ENCODE assay signal across 8 mouse cellular contexts in the genomic region with DNA sequence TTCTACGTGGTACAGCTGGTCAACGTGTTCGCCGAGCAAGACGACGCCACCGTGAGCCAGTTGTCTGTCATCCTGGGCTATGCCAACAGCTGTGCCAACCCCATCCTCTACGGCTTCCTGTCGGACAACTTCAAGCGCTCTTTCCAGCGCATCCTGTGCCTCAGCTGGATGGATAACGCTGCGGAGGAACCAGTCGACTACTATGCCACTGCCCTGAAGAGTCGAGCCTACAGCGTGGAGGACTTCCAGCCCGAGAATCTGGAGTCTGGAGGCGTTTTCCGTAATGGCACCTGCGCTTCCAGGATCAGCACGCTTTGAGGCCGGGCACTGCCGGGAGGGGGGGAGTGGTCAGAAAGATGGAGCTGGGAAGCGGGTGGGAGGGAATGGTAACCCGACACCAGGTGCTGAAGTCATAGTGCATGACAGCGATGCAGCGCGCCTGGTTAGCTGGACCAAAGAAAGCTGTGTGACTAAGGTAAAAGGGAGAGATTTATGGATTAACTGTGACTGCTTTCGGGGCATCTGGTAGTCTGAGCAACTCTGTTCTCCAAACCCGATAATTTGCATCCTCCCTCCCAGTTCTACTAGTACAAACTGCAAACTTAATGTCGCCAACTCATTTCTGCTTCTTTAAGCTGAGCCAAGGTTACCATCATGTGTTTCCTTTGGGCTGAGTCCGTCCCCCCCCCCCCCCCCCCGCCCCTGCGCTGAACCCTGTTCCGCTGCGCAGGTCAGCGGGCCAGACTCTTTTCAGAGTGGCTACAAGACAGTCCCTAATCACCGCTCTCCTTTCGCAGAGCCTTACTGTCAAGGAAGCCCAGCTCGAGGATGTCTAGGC. TPM values are rescaled to one million over a fixed set of nuclear protein-coding genes. Genes with fewer than 3 reads are reported as not detected.
DNase-seq lines count a peak whose midpoint lies in the region; ATAC-seq and TF ChIP-seq lines count a peak whose summit lies in the region.

No protein-coding gene starts in this region.

- H3K4me2 ChIP-seq in embryonic facial prominence, embryonic 11.5 days (ENCODE audit: low read depth, low read length) = peak overlapping the region; percentile 93

- WGBS in embryonic facial prominence, embryonic 11.5 days = 1% methylated on average over 39 of the region's 40 CpGs

- no peak overlapping the region for H3K9ac ChIP-seq in embryonic facial prominence, embryonic 11.5 days (replicated peaks; ENCODE audit: low read length)

- TF ChIP-seq CTCF in left cerebral cortex, adult 2 months (IDR thresholded peaks at IDR 0.05) = no peak

- DNase-seq in cerebellum, postnatal 25 days = peak; percentile 3 to 4
- no peak for DNase-seq in cerebellum, adult 8-10 months
- peak; percentile 73 for DNase-seq in embryonic facial prominence, embryonic 11.5 days (ENCODE audit: low spot score)
- DNase-seq in heart, postnatal 4 days = peak; percentile 22
- no peak for DNase-seq in left cerebral cortex, adult 2 months (ENCODE audit: extremely low spot score in 1 of 2, low spot score in 2 of 2)
- DNase-seq in mesoderm, embryonic 11.5 days (ENCODE audit: low read depth, low spot score) = peak; percentile 70
- DNase-seq in natural killer cell, adult 2 months (ENCODE audit: low spot score in 2 of 2) = no peak
- no peak for DNase-seq in T-cell, adult 2 months (ENCODE audit: low spot score)

- H3K27ac ChIP-seq in embryonic facial prominence, embryonic 11.5 days (replicated peaks; ENCODE audit: low read depth, low read length) = no peak overlapping the region
- H3K27ac ChIP-seq in left cerebral cortex, adult 2 months = peak overlapping the region; percentile 90

- peak overlapping the region; percentile 40 for H3K4me3 ChIP-seq in embryonic facial prominence, embryonic 11.5 days (ENCODE audit: low read depth, low read length)
- H3K4me3 ChIP-seq in left cerebral cortex, adult 2 months = peak overlapping the region; percentile 68

- intact Hi-C loops in left cerebral cortex, adult 2 months (cut with DNase I) = loop anchor here (2.0 to 5.0 kb wide), 6 partner anchors 126 to 709 kb away; no protein-coding TSS in a partner anchor

- H3K27me3 ChIP-seq in embryonic facial prominence, embryonic 11.5 days (ENCODE audit: control insufficient read depth, insufficient read depth, low read length) = peaks cover 29% of the 10 kb centered on the region

- peak; percentile 42; the same call in 1 of the 2 replicates for ATAC-seq in embryonic facial prominence, embryonic 11.5 days (replicated peaks; ENCODE audit: insufficient number of reproducible peaks, low FRiP score, low TSS enrichment, low read depth)

- no peaks in the 10 kb centered on the region for H3K36me3 ChIP-seq in embryonic facial prominence, embryonic 11.5 days (replicated peaks; ENCODE audit: control insufficient read depth, insufficient read depth, low read depth, low read length)

- H3K4me1 ChIP-seq in embryonic facial prominence, embryonic 11.5 days (ENCODE audit: control insufficient read depth, insufficient read depth, low read length) = peaks cover 4% of the 10 kb centered on the region

- no peaks in the 10 kb centered on the region for H3K9me3 ChIP-seq in embryonic facial prominence, embryonic 11.5 days (replicated peaks; ENCODE audit: control insufficient read depth, low read length)

RNA-seq across cellular contexts. Expression of a gene that starts 2.1 kb away (rescaled TPM):
- polyA plus RNA-seq in embryonic facial prominence, embryonic 11.5 days (2014; fragmentation: Nextera tagmentation; extraction: Ambion mirVana) = 1.6 and 1.7 TPM in 2 replicates
- under 1 TPM in 1 of 2 experiments, not detected in 1; 0.17 TPM for total RNA-seq in heart, postnatal 4 days (2021)
- 10 to 100 TPM; 31.5 to 32.1 TPM for total RNA-seq in left cerebral cortex, adult 2 months (2021)

RNA-seq across cellular contexts. Expression of a gene that starts 55.4 kb away (rescaled TPM):
- polyA plus RNA-seq in embryonic facial prominence, embryonic 11.5 days (2014; fragmentation: Nextera tagmentation; extraction: Ambion mirVana) = 5.5 and 6.4 TPM in 2 replicates
- 10 to 100 TPM; 28.5 to 29.9 TPM for total RNA-seq in heart, postnatal 4 days (2021)
- total RNA-seq in left cerebral cortex, adult 2 months (2021) = 1 to 10 TPM; 1.7 to 3.6 TPM

Comparison
In these comparisons a context has a peak if more than half of its experiments do, and no peak if none do; other contexts are left out.
1. DNase-seq: peak in cerebellum, postnatal 25 days (2 of 2), embryonic facial prominence, embryonic 11.5 days (single experiment), heart, postnatal 4 days (single experiment) and mesoderm, embryonic 11.5 days (single experiment); none in cerebellum, adult 8-10 months (single experiment), left cerebral cortex, adult 2 months (0 of 2), natural killer cell, adult 2 months (0 of 2) and T-cell, adult 2 months (single experiment).
2. RNA of a gene that starts 2.1 kb away (total RNA-seq): 31.5 to 32.1 TPM in left cerebral cortex, adult 2 months; 0.17 TPM in heart, postnatal 4 days; every median in the first group is over 10 times any median in the second.
3. RNA of a gene that starts 55.4 kb away (total RNA-seq): 28.5 to 29.9 TPM in heart, postnatal 4 days; 1.7 to 3.6 TPM in left cerebral cortex, adult 2 months; every median in the first group is over 4 times any median in the second.